Mouse (Mus musculus) effector memory CD4-positive, alpha-beta T cell, adult 5 months (primary cell): ENCODE data around the gene Glrp1. TPM values are rescaled to one million over a fixed set of nuclear protein-coding genes. Genes with fewer than 3 reads are reported as not detected.

ENCODE experiments used
- polyA plus RNA-seq: library from polyadenylated mRNA; unstranded; fragments of 100-300 nt; shearing (Covaris generic); gene quantifications from one replicate; pipeline ENCODE4 v1.2.1, GENCODE M21; 2017

Gene Glrp1
- polyA plus RNA-seq = not detected

DNA sequence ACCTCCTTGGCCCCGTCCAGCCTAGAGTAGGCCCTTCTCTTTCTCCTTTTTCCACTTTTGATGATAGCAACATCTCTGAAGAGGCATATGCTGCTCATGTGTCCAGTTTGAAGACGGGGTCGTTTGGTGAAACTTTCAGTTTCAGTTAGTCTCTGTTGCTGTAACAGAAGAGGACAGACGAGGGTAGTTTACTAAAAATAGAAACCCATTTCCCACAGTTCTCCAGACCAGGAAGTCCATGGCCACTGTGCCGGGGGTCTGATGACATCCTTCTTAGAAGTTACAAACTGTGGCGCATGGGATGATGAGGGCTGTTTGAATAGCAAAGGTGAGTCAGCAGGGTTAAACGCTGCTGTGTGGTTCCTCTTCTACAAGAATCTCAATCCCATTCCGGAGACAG, at the start of gene Glrp1:
Gene Glrp1, minus strand, starts transcription at position 278 of the 400 bp plus-strand sequence.

Other genes starting within 250 kb of the Glrp1 start
- 89.4 TPM for gene Hjurp, start 232.4 kb downstream of the Glrp1 start, polyA plus RNA-seq
- not detected for gene Trpm8, start 232.4 kb downstream of the Glrp1 start, polyA plus RNA-seq
- not detected for gene Spp2, start 103.1 kb downstream of the Glrp1 start, polyA plus RNA-seq
- gene Arl4c, start 192.2 kb upstream of the Glrp1 start, polyA plus RNA-seq = 13.1 TPM